Mouse (Mus musculus) thymus, postnatal 10 days (tissue): ENCODE data around the gene Zfp446.

Source experiments
- DNase-seq, 2 experiments: peaks; one replicate each; pipeline ENCODE4 v3.0.0; 2021; ENCODE audit warnings: low spot score in 2 of 2

The Zfp446 gene

GRCm38 (mm10) chr7:12986906-12987305 is 9.3 kb downstream of the Zfp446 start:
- no peak for DNase-seq

- DNase-seq: peak in 1 of 2 experiments; percentile 13
Observed at GRCm38 (mm10) chr7:12987409-12988189, 10.0 kb downstream of the Zfp446 start.

GRCm38 (mm10) chr7:12992222-12992621 is 14.6 kb downstream of the Zfp446 start:
- peak in 1 of 2 experiments; percentile 72 for DNase-seq

- DNase-seq: no peak
Observed at GRCm38 (mm10) chr7:12993148-12993547, 15.5 kb downstream of the Zfp446 start.

- no peak for DNase-seq
Observed at GRCm38 (mm10) chr7:12995862-12996261, 18.2 kb downstream of the Zfp446 start.

GRCm38 (mm10) chr7:12997230-12997629 is 19.6 kb downstream of the Zfp446 start:
- DNase-seq: no peak

- no peak for DNase-seq
Observed at GRCm38 (mm10) chr7:12998053-12998452, 20.4 kb downstream of the Zfp446 start, which contains the start of gene Slc27a5. Gene Slc27a5 (minus strand): TSS chr7:12998192.

- DNase-seq: no peak
Observed at GRCm38 (mm10) chr7:12998851-12999250, 21.2 kb downstream of the Zfp446 start, which contains the start of gene Trim28. Gene Trim28 (plus strand): TSS chr7:12999114.

- no peak for DNase-seq
Observed at GRCm38 (mm10) chr7:13001584-13001983, 23.9 kb downstream of the Zfp446 start.

- DNase-seq: no peak
Observed at GRCm38 (mm10) chr7:13003380-13003779, 25.7 kb downstream of the Zfp446 start.

- DNase-seq: no peak
Observed at GRCm38 (mm10) chr7:13006011-13006410, 28.4 kb downstream of the Zfp446 start.

GRCm38 (mm10) chr7:13006531-13006930 is 28.9 kb downstream of the Zfp446 start:
- DNase-seq: no peak

GRCm38 (mm10) chr7:13007341-13008092 is 29.9 kb downstream of the Zfp446 start:
- DNase-seq: no peak

- DNase-seq: peak; percentile 89 to 90
Observed at GRCm38 (mm10) chr7:13009143-13010004, 31.7 kb downstream of the Zfp446 start.

- DNase-seq: no peak
Observed at GRCm38 (mm10) chr7:13010005-13010908, 32.6 kb downstream of the Zfp446 start, which contains the start of gene Zbtb45. Gene Zbtb45 (minus strand): TSS chr7:13010034.

GRCm38 (mm10) chr7:13013671-13014070 is 36.0 kb downstream of the Zfp446 start:
- no peak for DNase-seq

GRCm38 (mm10) chr7:13014275-13014839 is 36.7 kb downstream of the Zfp446 start:
- DNase-seq: no peak

- DNase-seq: no peak
Observed at GRCm38 (mm10) chr7:13015217-13015616, 37.6 kb downstream of the Zfp446 start.

- peak; percentile 66 to 76 for DNase-seq
Observed at GRCm38 (mm10) chr7:13022773-13023535, 45.3 kb downstream of the Zfp446 start.
